Mouse (Mus musculus) embryonic facial prominence, embryonic 12.5 days (tissue): ENCODE measurements around the gene Cyfip1. TPM values are rescaled to one million over a fixed set of nuclear protein-coding genes. Genes with fewer than 3 reads are reported as not detected.

Experiments used
- ATAC-seq: fragments of 200-750 bp; cut with Nextera tagmentation; 2 replicates; pipeline ENCODE4 v1.8.0; 2017; ENCODE audit not compliant: insufficient number of reproducible peaks, insufficient read depth, low FRiP score, low TSS enrichment
- H3K27ac ChIP-seq: fragments of 300-500 bp; sonication (generic); 2 replicates; pipeline ENCODE4 v1.5.1; 2016; ENCODE audit warnings: mild to moderate bottlenecking
- H3K27me3 ChIP-seq: fragments of 300-500 bp; sonication (generic); 2 replicates; pipeline ENCODE4 v1.6.1; 2016; ENCODE audit warnings: mild to moderate bottlenecking, moderate library complexity
- H3K36me3 ChIP-seq: fragments of 300-500 bp; sonication (generic); 2 replicates; pipeline ENCODE4 v1.6.1; 2016; ENCODE audit warnings: mild to moderate bottlenecking
- H3K4me1 ChIP-seq: fragments of 300-500 bp; sonication (generic); 2 replicates; pipeline ENCODE4 v1.6.1; 2016
- H3K4me2 ChIP-seq: fragments of 300-500 bp; sonication (generic); replicated peaks from 2 replicates; pipeline ENCODE4 v1.6.1; 2016; ENCODE audit warnings: mild to moderate bottlenecking, moderate library complexity
- H3K4me3 ChIP-seq: fragments of 300-500 bp; sonication (generic); 2 replicates; pipeline ENCODE4 v1.5.1; 2016; ENCODE audit warnings: mild to moderate bottlenecking
- H3K9ac ChIP-seq: fragments of 300-500 bp; sonication (generic); 2 replicates; pipeline ENCODE4 v1.6.1; 2016; ENCODE audit warnings: mild to moderate bottlenecking, moderate library complexity
- H3K9me3 ChIP-seq: fragments of 300-500 bp; sonication (generic); 2 replicates; pipeline ENCODE4 v1.6.1; 2016; ENCODE audit warnings: mild to moderate bottlenecking, moderate library complexity
- WGBS: fragments of 180-500 bp; shearing (Covaris S2); methylation state at CpG from one replicate; pipeline ENCODE4 v1.1.7; 2016; 5-methylcytosine and 5-hydroxymethylcytosine counted together
- polyA plus RNA-seq: library from polyadenylated mRNA; unstranded; fragments of >200 nt; fragmentation: Nextera tagmentation; extraction: Ambion mirVana; gene quantifications from 2 replicates; pipeline ENCODE4 v1.2.1, GENCODE M21; 2016

The Cyfip1 gene
- polyA plus RNA-seq = 119 and 122 TPM in 2 replicates

- 49% methylated on average over 7 of the region's 7 CpGs for WGBS
- no peak; the same call in 1 of the 2 replicates for ATAC-seq
- H3K27ac ChIP-seq = peak within 1 kb of the TSS; percentile 97
- no peaks in the 10 kb centered on the region for H3K36me3 ChIP-seq
- peak within 1 kb of the TSS; percentile 82 for H3K4me3 ChIP-seq
- peaks cover 7% of the 10 kb centered on the region; the same call in 1 of the 2 replicates for H3K4me1 ChIP-seq
- H3K9ac ChIP-seq = peak within 1 kb of the TSS; percentile 85
- peak within 1 kb of the TSS; percentile 78 for H3K4me2 ChIP-seq
- H3K9me3 ChIP-seq = no peaks in the 10 kb centered on the region
- no peaks in the 10 kb centered on the region for H3K27me3 ChIP-seq
Observed at GRCm38 (mm10) chr7:55841445-55841844, at the start of gene Cyfip1. Cyfip1 (plus strand) TSS chr7:55841745.

- Histone ChIP-seq H3K4me2 (no peak overlapping the region), H3K4me1 (peaks cover 6% of the 10 kb centered on the region), H3K27me3 (no peaks in the 10 kb centered on the region), H3K9me3 (no peaks in the 10 kb centered on the region), H3K27ac (no peak overlapping the region), H3K36me3 (peaks cover 14% of the 10 kb centered on the region), H3K9ac (no peak overlapping the region), H3K4me3 (no peak overlapping the region)
- ATAC-seq = no peak
- WGBS = 88% methylated on average over 3 of the region's 3 CpGs
Observed at GRCm38 (mm10) chr7:55792280-55792679, 49.3 kb upstream of the Cyfip1 start.

- Histone ChIP-seq H3K4me3 (peak overlapping the region; percentile 82), H3K27ac (0 out of 2 replicates have a peak overlapping the region, but pooled peaks have one; percentile 43), H3K9ac (peak overlapping the region; percentile 85), H3K36me3 (peaks cover 19% of the 10 kb centered on the region), H3K4me1 (peaks cover 6% of the 10 kb centered on the region), H3K9me3 (no peaks in the 10 kb centered on the region), H3K27me3 (no peaks in the 10 kb centered on the region), H3K4me2 (peak overlapping the region; percentile 72)
- WGBS = 30% methylated on average over 13 of the region's 13 CpGs
- no peak for ATAC-seq
Observed at GRCm38 (mm10) chr7:55793236-55793951, 48.2 kb upstream of the Cyfip1 start.

GRCm38 (mm10) chr7:55793952-55794603 is 47.5 kb upstream of the Cyfip1 start, which contains the start of gene Tubgcp5:
Tubgcp5 (plus strand) TSS chr7:55794154.
- under 1% methylated on average over 46 of the region's 51 CpGs for WGBS
- Histone ChIP-seq H3K4me3 (peak within 1 kb of the TSS; percentile 82), H3K27ac (peak within 1 kb of the TSS; percentile 73), H3K4me2 (peak within 1 kb of the TSS; percentile 72), H3K4me1 (peaks cover 6% of the 10 kb centered on the region), H3K9ac (peak within 1 kb of the TSS; percentile 85), H3K36me3 (peaks cover 22% of the 10 kb centered on the region), H3K9me3 (no peaks in the 10 kb centered on the region), H3K27me3 (no peaks in the 10 kb centered on the region)
- peak; percentile 99 for ATAC-seq

- ATAC-seq = no peak
- Histone ChIP-seq H3K4me2 (no peak overlapping the region), H3K36me3 (peaks cover 69% of the 10 kb centered on the region), H3K27me3 (no peaks in the 10 kb centered on the region), H3K4me1 (peaks cover 3% of the 10 kb centered on the region), H3K9me3 (no peaks in the 10 kb centered on the region), H3K4me3 (no peak overlapping the region), H3K27ac (no peak overlapping the region), H3K9ac (no peak overlapping the region)
- 86% methylated on average over 3 of the region's 3 CpGs for WGBS
Observed at GRCm38 (mm10) chr7:55799981-55800380, 41.6 kb upstream of the Cyfip1 start.

- Histone ChIP-seq H3K36me3 (peaks cover 71% of the 10 kb centered on the region), H3K9me3 (no peaks in the 10 kb centered on the region)
- ATAC-seq = no peak
Observed at GRCm38 (mm10) chr7:55809967-55810366, 31.6 kb upstream of the Cyfip1 start.

GRCm38 (mm10) chr7:55824468-55824867 is 17.1 kb upstream of the Cyfip1 start:
- Histone ChIP-seq H3K4me1 (no peaks in the 10 kb centered on the region), H3K9ac (no peak overlapping the region), H3K27me3 (no peaks in the 10 kb centered on the region), H3K4me3 (no peak overlapping the region), H3K9me3 (no peaks in the 10 kb centered on the region), H3K4me2 (no peak overlapping the region), H3K27ac (no peak overlapping the region), H3K36me3 (peaks cover 76% of the 10 kb centered on the region)
- no peak for ATAC-seq
- 75% methylated on average over 5 of the region's 5 CpGs for WGBS

More at GRCm38 (mm10) chr7:55809967-55810366, 31.6 kb upstream of the Cyfip1 start:
- Histone ChIP-seq H3K27me3 (no peaks in the 10 kb centered on the region), H3K27ac (no peak overlapping the region), H3K9ac (no peak overlapping the region), H3K4me2 (no peak overlapping the region), H3K4me3 (no peak overlapping the region), H3K4me1 (no peaks in the 10 kb centered on the region)
- 94% methylated on average over 2 of the region's 2 CpGs for WGBS

GRCm38 (mm10) chr7:55827551-55827950 is 14.0 kb upstream of the Cyfip1 start:
- H3K4me1 ChIP-seq = no peaks in the 10 kb centered on the region
- 85% methylated on average over 9 of the region's 9 CpGs for WGBS
- no peak overlapping the region for H3K4me3 ChIP-seq
- no peak overlapping the region for H3K27ac ChIP-seq
- H3K27me3 ChIP-seq = no peaks in the 10 kb centered on the region
- no peak overlapping the region for H3K4me2 ChIP-seq
- no peak overlapping the region for H3K9ac ChIP-seq
- no peaks in the 10 kb centered on the region for H3K9me3 ChIP-seq
- ATAC-seq = no peak
- peaks cover 70% of the 10 kb centered on the region for H3K36me3 ChIP-seq

GRCm38 (mm10) chr7:55836877-55837276 is 4.7 kb upstream of the Cyfip1 start:
- no peaks in the 10 kb centered on the region; the same call in 1 of the 2 replicates for H3K4me1 ChIP-seq
- no peak overlapping the region for H3K4me3 ChIP-seq
- H3K4me2 ChIP-seq = no peak overlapping the region
- 84% methylated on average over 4 of the region's 4 CpGs for WGBS
- H3K9ac ChIP-seq = no peak overlapping the region
- H3K27me3 ChIP-seq = no peaks in the 10 kb centered on the region
- H3K9me3 ChIP-seq = no peaks in the 10 kb centered on the region
- no peak for ATAC-seq
- no peak overlapping the region for H3K27ac ChIP-seq
- peaks cover 7% of the 10 kb centered on the region for H3K36me3 ChIP-seq

GRCm38 (mm10) chr7:55841977-55842503 is 495 bp downstream of the Cyfip1 start:
- Histone ChIP-seq H3K9me3 (no peaks in the 10 kb centered on the region), H3K4me3 (peak overlapping the region; percentile 82), H3K36me3 (no peaks in the 10 kb centered on the region), H3K4me1 (peaks cover 7% of the 10 kb centered on the region; the same call in 1 of the 2 replicates), H3K27ac (peak overlapping the region; percentile 97), H3K27me3 (no peaks in the 10 kb centered on the region), H3K9ac (peak overlapping the region; percentile 85), H3K4me2 (peak overlapping the region; percentile 78)
- ATAC-seq = peak; percentile 99
- under 1% methylated on average over 44 of the region's 47 CpGs for WGBS

GRCm38 (mm10) chr7:55842504-55843152 is 1.1 kb downstream of the Cyfip1 start:
- WGBS = 1% methylated on average over 40 of the region's 40 CpGs
- Histone ChIP-seq H3K4me3 (peak overlapping the region; percentile 82), H3K9me3 (no peaks in the 10 kb centered on the region), H3K27me3 (no peaks in the 10 kb centered on the region), H3K36me3 (no peaks in the 10 kb centered on the region), H3K9ac (peak overlapping the region; percentile 85), H3K27ac (peak overlapping the region; percentile 97), H3K4me2 (peak overlapping the region; percentile 78), H3K4me1 (peaks cover 7% of the 10 kb centered on the region; the same call in 1 of the 2 replicates)
- no peak for ATAC-seq
